ENCODE assay signal across 8 mouse cellular contexts in the genomic region with DNA sequence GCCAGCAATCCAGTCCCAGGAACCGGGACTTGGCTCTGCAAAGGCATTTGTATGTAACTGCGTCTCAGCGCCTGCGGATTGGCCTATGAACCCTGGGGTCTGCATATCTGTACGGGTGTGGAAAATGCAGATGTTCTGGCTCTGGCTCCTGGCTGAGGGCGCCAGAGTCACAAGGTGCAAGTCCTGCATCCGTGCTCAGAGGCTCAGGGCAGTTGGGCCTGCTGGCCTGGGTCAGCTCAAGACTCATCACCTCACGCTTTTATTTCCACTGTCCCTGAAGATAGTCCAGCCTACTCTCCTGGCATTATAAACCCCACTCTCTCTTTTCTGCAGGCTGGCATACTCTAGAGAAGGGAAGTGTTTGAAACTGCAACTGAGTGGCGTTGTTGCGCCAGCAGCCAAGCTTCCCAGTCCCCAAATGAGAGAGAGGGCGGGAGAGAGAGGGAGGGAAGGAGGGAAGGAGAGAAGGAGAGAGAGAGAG. TPM values are rescaled to one million over a fixed set of nuclear protein-coding genes. Genes with fewer than 3 reads are reported as not detected.
DNase-seq lines count a peak whose midpoint lies in the region; ATAC-seq and TF ChIP-seq lines count a peak whose summit lies in the region.

No protein-coding gene starts in this region.

- H3K27ac ChIP-seq in lung, postnatal 0 days (ENCODE audit: low read length) = no peak overlapping the region
- no peak overlapping the region for H3K27ac ChIP-seq in heart, embryonic 13.5 days (replicated peaks)
- no peak overlapping the region for H3K27ac ChIP-seq in liver, embryonic 16.5 days (ENCODE audit: low read length)
- H3K27ac ChIP-seq in stomach, postnatal 0 days (replicated peaks) = no peak overlapping the region

- no peak for ATAC-seq in lung, postnatal 0 days
- peak; percentile 42 for ATAC-seq in heart, embryonic 13.5 days (ENCODE audit: extremely low read depth, insufficient number of reproducible peaks, low FRiP score, low TSS enrichment)
- no peak for ATAC-seq in liver, embryonic 16.5 days (ENCODE audit: low read depth)
- ATAC-seq in stomach, postnatal 0 days (ENCODE audit: low FRiP score, low TSS enrichment) = no peak

- no peaks in the 10 kb centered on the region for H3K36me3 ChIP-seq in lung, postnatal 0 days (ENCODE audit: insufficient read depth, low read length)
- H3K36me3 ChIP-seq in heart, embryonic 13.5 days = no peaks in the 10 kb centered on the region
- H3K36me3 ChIP-seq in liver, embryonic 16.5 days (ENCODE audit: control insufficient read depth, insufficient read depth) = no peaks in the 10 kb centered on the region
- no peaks in the 10 kb centered on the region for H3K36me3 ChIP-seq in stomach, postnatal 0 days (ENCODE audit: control insufficient read depth, insufficient read depth, low read length)

- TF ChIP-seq EP300 in lung, postnatal 0 days (IDR thresholded peaks at IDR 0.05) = no peak
- no peak for TF ChIP-seq EP300 in stomach, postnatal 0 days (optimal IDR thresholded peaks at IDR 0.05)

- peaks cover 6% of the 10 kb centered on the region for H3K4me1 ChIP-seq in lung, postnatal 0 days (ENCODE audit: insufficient read depth, low read depth, low read length)
- H3K4me1 ChIP-seq in heart, embryonic 13.5 days = peaks cover 38% of the 10 kb centered on the region
- no peaks in the 10 kb centered on the region for H3K4me1 ChIP-seq in liver, embryonic 16.5 days (ENCODE audit: control insufficient read depth, low read depth, low read length)
- H3K4me1 ChIP-seq in stomach, postnatal 0 days (replicated peaks; ENCODE audit: control insufficient read depth, insufficient read depth) = no peaks in the 10 kb centered on the region

- TF ChIP-seq CTCF in lung, postnatal 0 days (IDR thresholded peaks at IDR 0.05) = no peak
- peak; percentile 26; the same call in 1 of the 2 replicates for TF ChIP-seq CTCF in stomach, postnatal 0 days (IDR thresholded peaks at IDR 0.05; ENCODE audit: low read depth)

- peak; percentile 28 for DNase-seq in lung, postnatal 0 days (ENCODE audit: low spot score)
- DNase-seq in lung, postnatal 25 days (ENCODE audit: low spot score) = no peak
- peak; percentile 81 for DNase-seq in embryo, embryonic 10 days (ENCODE audit: low spot score)
- peak; percentile 60 for DNase-seq in kidney, postnatal 10 days
- peak; percentile 18 for DNase-seq in stomach, postnatal 0 days (ENCODE audit: low spot score)
- DNase-seq in B cell, adult 2 months = no peak

- 2% methylated on average over 10 of the region's 11 CpGs for WGBS in lung, postnatal 0 days
- WGBS in heart, embryonic 13.5 days = 0% methylated on average over 10 of the region's 11 CpGs
- WGBS in liver, embryonic 16.5 days (ENCODE audit: insufficient replicate concordance) = 3% methylated on average over 11 of the region's 11 CpGs
- WGBS in stomach, postnatal 0 days = 5% methylated on average over 10 of the region's 11 CpGs

- H3K27me3 ChIP-seq in lung, postnatal 0 days (replicated peaks; ENCODE audit: insufficient read depth, low read length) = peaks cover 53% of the 10 kb centered on the region
- H3K27me3 ChIP-seq in heart, embryonic 13.5 days (replicated peaks) = peaks cover 65% of the 10 kb centered on the region
- H3K27me3 ChIP-seq in liver, embryonic 16.5 days (ENCODE audit: control insufficient read depth, insufficient read depth, low read depth, low read length) = peaks cover 74% of the 10 kb centered on the region
- peaks cover 13% of the 10 kb centered on the region; the same call in 1 of the 2 replicates for H3K27me3 ChIP-seq in stomach, postnatal 0 days (ENCODE audit: control insufficient read depth, insufficient read depth, low read length)

- H3K4me3 ChIP-seq in lung, postnatal 0 days (ENCODE audit: low read depth, low read length) = no peak overlapping the region
- H3K4me3 ChIP-seq in heart, embryonic 13.5 days = peak overlapping the region; percentile 82
- H3K4me3 ChIP-seq in liver, embryonic 16.5 days (ENCODE audit: low read depth, low read length) = no peak overlapping the region
- H3K4me3 ChIP-seq in stomach, postnatal 0 days (ENCODE audit: low read depth, low read length) = 0 out of 2 replicates have a peak overlapping the region, but pooled peaks have one; percentile 4

- peak overlapping the region; percentile 99 for H3K4me2 ChIP-seq in lung, postnatal 0 days (replicated peaks; ENCODE audit: low read depth, low read length)
- peak overlapping the region; percentile 93 for H3K4me2 ChIP-seq in heart, embryonic 13.5 days
- peak overlapping the region; percentile 68 for H3K4me2 ChIP-seq in liver, embryonic 16.5 days (ENCODE audit: low read depth, low read length)
- peak overlapping the region; percentile 92 for H3K4me2 ChIP-seq in stomach, postnatal 0 days (replicated peaks; ENCODE audit: low read depth)

- H3K9me3 ChIP-seq in lung, postnatal 0 days (ENCODE audit: low read length) = no peaks in the 10 kb centered on the region
- H3K9me3 ChIP-seq in heart, embryonic 13.5 days = no peaks in the 10 kb centered on the region
- H3K9me3 ChIP-seq in liver, embryonic 16.5 days (replicated peaks; ENCODE audit: control insufficient read depth, low read length) = no peaks in the 10 kb centered on the region
- H3K9me3 ChIP-seq in stomach, postnatal 0 days (ENCODE audit: control insufficient read depth, low read length) = no peaks in the 10 kb centered on the region

- no peak overlapping the region for H3K9ac ChIP-seq in lung, postnatal 0 days (replicated peaks; ENCODE audit: low read depth)
- H3K9ac ChIP-seq in heart, embryonic 13.5 days = peak overlapping the region; percentile 52
- H3K9ac ChIP-seq in liver, embryonic 16.5 days (ENCODE audit: low read depth, low read length) = no peak overlapping the region
- no peak overlapping the region for H3K9ac ChIP-seq in stomach, postnatal 0 days (ENCODE audit: low read length)

RNA-seq across cellular contexts. Expression of a gene that starts 3.3 kb away (rescaled TPM):
- 0.15 and 0.17 TPM in 2 replicates for polyA plus RNA-seq in lung, postnatal 0 days (2015; fragmentation: Nextera tagmentation; extraction: Ambion mirVana)
- 0.94 and 1.1 TPM in 2 replicates for polyA plus RNA-seq in heart, embryonic 13.5 days (2015; fragmentation: Nextera tagmentation; extraction: Ambion mirVana)
- polyA plus RNA-seq in liver, embryonic 16.5 days (2015; fragmentation: Nextera tagmentation; extraction: Ambion mirVana) = 0.12 and 0.26 TPM in 2 replicates
- 0.61 and 1.2 TPM in 2 replicates for polyA plus RNA-seq in stomach, postnatal 0 days (2015; fragmentation: Nextera tagmentation; extraction: Ambion mirVana)

Comparison
In these comparisons a context has a peak if more than half of its experiments do, and no peak if none do; other contexts are left out.
1. DNase-seq: peak in lung, postnatal 0 days (single experiment), embryo, embryonic 10 days (single experiment), kidney, postnatal 10 days (single experiment) and stomach, postnatal 0 days (single experiment); none in lung, postnatal 25 days (single experiment) and B cell, adult 2 months (0 of 2).
2. H3K4me3 ChIP-seq: peak in heart, embryonic 13.5 days (single experiment) and stomach, postnatal 0 days (single experiment); none in lung, postnatal 0 days (single experiment) and liver, embryonic 16.5 days (single experiment).
3. Peak in every context shown above with its lines, with median percentiles within 50 percentile points of each other: H3K4me2 ChIP-seq.